23 mouse cellular contexts compared by ENCODE assay signal in the genomic region with DNA sequence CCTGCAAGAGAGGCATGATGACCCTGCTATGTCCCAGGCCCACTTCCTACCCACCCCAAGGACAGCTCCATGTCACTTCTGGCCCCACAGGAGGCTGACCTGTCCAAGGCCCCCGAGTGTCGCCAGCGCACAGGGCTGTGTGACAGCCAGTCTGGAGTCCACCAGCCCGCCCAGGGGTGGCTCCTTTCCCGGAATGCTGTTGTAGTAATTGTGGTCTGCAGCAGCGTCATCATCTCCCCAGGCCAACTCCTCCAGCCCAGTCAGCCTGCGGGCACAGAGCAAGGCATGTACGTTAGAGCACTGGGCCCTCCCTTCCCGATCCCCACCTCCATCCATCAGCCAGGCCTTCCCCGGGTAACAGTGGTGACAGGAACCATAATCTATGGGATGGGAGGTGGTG. TPM values are rescaled to one million over a fixed set of nuclear protein-coding genes. Genes with fewer than 3 reads are reported as not detected.
"Had no signal": no experiment of that assay in that cellular context is flagged by ENCODE, and none has a peak within 500 bp of the region (broad histone marks: within the 10 kb centered on the region; RNA-seq: fewer than 3 reads in every experiment).

No protein-coding gene starts in this region.

- H3K27ac ChIP-seq: limb, embryonic 13.5 days; liver, embryonic 14.5 days; neural tube, embryonic 15.5 days; stomach, postnatal 0 days had no signal

- H3K36me3 ChIP-seq: limb, embryonic 13.5 days had no signal

- H3K4me1 ChIP-seq: limb, embryonic 13.5 days; neural tube, embryonic 15.5 days had no signal

- H3K4me2 ChIP-seq: limb, embryonic 13.5 days; midbrain, embryonic 11.5 days; neural tube, embryonic 15.5 days had no signal

- H3K4me3 ChIP-seq: limb, embryonic 13.5 days; neural tube, embryonic 15.5 days had no signal

- H3K9ac ChIP-seq: limb, embryonic 13.5 days; liver, embryonic 14.5 days; neural tube, embryonic 15.5 days had no signal

- DNase-seq: kidney, postnatal 10 days; lung, adult 18-20 months; lung, postnatal 10 days; lung, postnatal 4 days; right cerebral cortex, adult 18-20 months; right cerebral cortex, postnatal 25 days; thymus, postnatal 4 days had no signal

- H3K9me3 ChIP-seq: limb, embryonic 13.5 days; neural tube, embryonic 15.5 days had no signal

- H3K27me3 ChIP-seq: limb, embryonic 13.5 days; neural tube, embryonic 15.5 days had no signal

RNA-seq across cellular contexts. Expression of a gene that starts 11.6 kb away (rescaled TPM):
- total RNA-seq: megakaryocyte, adult 5-6 weeks had no signal

RNA-seq across cellular contexts. Expression of a gene that starts 12.3 kb away (rescaled TPM):
- total RNA-seq: liver, adult 2 months; megakaryocyte, adult 5-6 weeks had no signal

RNA-seq across cellular contexts. Expression of a gene that starts 19.4 kb away (rescaled TPM):
- total RNA-seq: liver, adult 2 months; megakaryocyte, adult 5-6 weeks; midbrain, postnatal 0 days had no signal
- polyA plus RNA-seq: limb, embryonic 13.5 days; liver, adult 2 months; liver, embryonic 14.5 days; midbrain, embryonic 11.5 days; neural tube, embryonic 11.5 days; small intestine, adult 2 months; stomach, postnatal 0 days had no signal

RNA-seq across cellular contexts. Expression of a gene that starts 38.2 kb away (rescaled TPM):
- total RNA-seq: layer of hippocampus, adult 8-10 months; left cerebral cortex, adult 18-20 months; liver, adult 2 months; megakaryocyte, adult 5-6 weeks had no signal
- polyA plus RNA-seq: liver, adult 2 months had no signal

RNA-seq across cellular contexts. Expression of a gene that starts 39.0 kb away (rescaled TPM):
- total RNA-seq: layer of hippocampus, postnatal 14 days; left cerebral cortex, postnatal 10 days; left cerebral cortex, postnatal 4 days; liver, adult 2 months; megakaryocyte, adult 5-6 weeks; midbrain, postnatal 0 days had no signal
- polyA plus RNA-seq: large intestine, adult 2 months; limb, embryonic 13.5 days; liver, adult 2 months; liver, embryonic 14.5 days; midbrain, embryonic 11.5 days; midbrain, postnatal 0 days; neural tube, embryonic 11.5 days; small intestine, adult 2 months; stomach, postnatal 0 days had no signal
